Mouse (Mus musculus) CH12.LX (cell line): ENCODE measurements at regions not wholly inside any gene's neighbourhood (a gene's known extent, or its start where the extent isn't known, plus 50 kb on each side); places are given as distances from the start of the nearest gene placed in this dataset.

Experiments
- ELF1 ChIP-seq: IDR thresholded peaks from 2 replicates; pipeline ENCODE4 v1.6.1; 2014; ENCODE audit warnings: low read depth, mild to moderate bottlenecking, inconsistent platforms, low read length, improper control_type of control experiment
- MEF2A ChIP-seq: IDR thresholded peaks from 2 replicates; pipeline ENCODE4 v1.6.1; 2014; ENCODE audit warnings: low read depth, mild to moderate bottlenecking, inconsistent platforms, low read length, improper control_type of control experiment, borderline replicate concordance
- POLR2A ChIP-seq: IDR thresholded peaks from 2 replicates; pipeline ENCODE4 v1.6.1; 2011; ENCODE audit warnings: low read depth, mild to moderate bottlenecking, improper control_type of control experiment, low read length

GRCm38 (mm10) chr14:102699015-102699414, 283.4 kb downstream of the Kctd12 start:
- TF ChIP-seq POLR2A (no peak), ELF1 (no peak), MEF2A (no peak)
